Mouse (Mus musculus) stomach, embryonic 16.5 days (tissue): ENCODE measurements at regions not wholly inside any gene's neighbourhood (a gene's known extent, or its start where the extent isn't known, plus 50 kb on each side); places are given as distances from the start of the nearest gene placed in this dataset.

Source experiments
- ATAC-seq: fragments of 200-750 bp; cut with Nextera tagmentation; 2 replicates; pipeline ENCODE4 v1.8.0; 2017; ENCODE audit warnings: moderate number of reproducible peaks, moderate TSS enrichment; ENCODE audit not compliant: insufficient read depth, low FRiP score
- H3K27ac ChIP-seq: fragments of 300-500 bp; sonication (generic); 2 replicates; pipeline ENCODE4 v1.5.1; 2014; ENCODE audit warnings: low read length
- H3K27me3 ChIP-seq: fragments of 300-500 bp; sonication (generic); 2 replicates; pipeline ENCODE4 v1.6.1; 2014; ENCODE audit warnings: low read length, control low read depth, mixed read lengths; ENCODE audit not compliant: control insufficient read depth, insufficient read depth
- H3K36me3 ChIP-seq: fragments of 300-500 bp; sonication (generic); 2 replicates; pipeline ENCODE4 v1.6.1; 2014; ENCODE audit warnings: low read length; ENCODE audit not compliant: control insufficient read depth, insufficient read depth
- H3K4me1 ChIP-seq: fragments of 300-500 bp; sonication (generic); 2 replicates; pipeline ENCODE4 v1.6.1; 2014; ENCODE audit warnings: low read length, control low read depth, mixed read lengths; ENCODE audit not compliant: control insufficient read depth, insufficient read depth
- H3K4me2 ChIP-seq: fragments of 300-500 bp; sonication (generic); 2 replicates; pipeline ENCODE4 v1.6.1; 2014; ENCODE audit warnings: low read depth, low read length, mixed read lengths
- H3K4me3 ChIP-seq: fragments of 300-500 bp; sonication (generic); replicated peaks from 2 replicates; pipeline ENCODE4 v1.5.1; 2014; ENCODE audit warnings: mild to moderate bottlenecking, low read length
- H3K9ac ChIP-seq: fragments of 300-500 bp; sonication (generic); 2 replicates; pipeline ENCODE4 v1.6.1; 2014; ENCODE audit warnings: low read length
- H3K9me3 ChIP-seq: fragments of 300-500 bp; sonication (generic); replicated peaks from 2 replicates; pipeline ENCODE4 v1.6.1; 2016; ENCODE audit warnings: low read length, control low read depth; ENCODE audit not compliant: control insufficient read depth
- WGBS: fragments of 180-500 bp; shearing (Covaris S2); extraction: QIAGEN DNeasy Blood & Tissue Kit; methylation state at CpG from one replicate; pipeline ENCODE4 v1.1.7; 2014; 5-methylcytosine and 5-hydroxymethylcytosine counted together

DNA sequence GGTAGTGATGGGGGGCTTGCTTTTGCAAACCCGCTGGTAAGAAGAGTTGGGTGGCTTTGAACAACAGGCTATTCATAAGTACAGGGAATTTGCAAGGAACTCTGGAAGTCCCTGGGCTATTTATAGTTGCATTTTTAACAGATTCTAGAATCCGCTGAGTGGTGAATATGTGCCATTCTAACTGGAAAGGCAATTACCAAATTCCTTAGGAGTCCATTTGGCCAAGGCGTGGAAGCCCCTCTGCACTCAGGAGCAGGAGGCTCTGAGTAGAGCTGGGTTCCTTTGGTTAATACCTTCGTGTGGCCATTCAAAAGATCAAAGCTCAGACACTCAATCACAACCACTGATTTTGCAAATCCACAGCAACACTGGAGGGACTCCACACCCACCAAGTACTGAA lies 54.0 kb upstream of the Jdp2 start:
- 45% methylated on average over 4 of the region's 4 CpGs for WGBS
- Histone ChIP-seq H3K4me2 (no peak overlapping the region), H3K4me3 (no peak overlapping the region), H3K27me3 (no peaks in the 10 kb centered on the region), H3K27ac (no peak overlapping the region), H3K9me3 (no peaks in the 10 kb centered on the region), H3K36me3 (no peaks in the 10 kb centered on the region), H3K4me1 (peaks cover 18% of the 10 kb centered on the region), H3K9ac (no peak overlapping the region)
- no peak for ATAC-seq

DNA sequence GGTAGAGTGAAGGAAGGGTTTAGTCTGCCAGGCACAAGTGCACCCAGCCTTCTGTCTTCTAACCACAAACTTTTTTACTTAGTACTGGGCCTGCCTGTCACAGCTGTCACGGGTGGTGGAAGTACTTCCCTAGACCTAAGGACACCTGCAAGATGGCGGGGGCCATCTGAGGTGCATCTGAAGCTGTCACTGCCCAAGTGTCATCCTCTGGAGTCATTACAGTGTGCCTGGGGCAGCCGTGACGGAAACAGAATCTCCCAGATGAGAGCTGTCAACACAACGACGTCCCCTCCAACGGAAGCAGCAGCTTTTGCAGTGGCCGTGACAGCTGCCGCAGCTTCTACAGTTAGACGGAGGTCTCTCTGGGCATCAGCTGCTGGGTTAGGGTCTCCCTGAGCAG lies 53.1 kb upstream of the Jdp2 start:
- Histone ChIP-seq H3K27ac (no peak overlapping the region), H3K4me1 (peaks cover 16% of the 10 kb centered on the region), H3K9me3 (no peaks in the 10 kb centered on the region), H3K4me3 (no peak overlapping the region), H3K4me2 (no peak overlapping the region), H3K9ac (0 out of 2 replicates have a peak overlapping the region, but pooled peaks have one; percentile 0), H3K36me3 (no peaks in the 10 kb centered on the region), H3K27me3 (no peaks in the 10 kb centered on the region)
- ATAC-seq = no peak
- WGBS = 54% methylated on average over 10 of the region's 10 CpGs

DNA sequence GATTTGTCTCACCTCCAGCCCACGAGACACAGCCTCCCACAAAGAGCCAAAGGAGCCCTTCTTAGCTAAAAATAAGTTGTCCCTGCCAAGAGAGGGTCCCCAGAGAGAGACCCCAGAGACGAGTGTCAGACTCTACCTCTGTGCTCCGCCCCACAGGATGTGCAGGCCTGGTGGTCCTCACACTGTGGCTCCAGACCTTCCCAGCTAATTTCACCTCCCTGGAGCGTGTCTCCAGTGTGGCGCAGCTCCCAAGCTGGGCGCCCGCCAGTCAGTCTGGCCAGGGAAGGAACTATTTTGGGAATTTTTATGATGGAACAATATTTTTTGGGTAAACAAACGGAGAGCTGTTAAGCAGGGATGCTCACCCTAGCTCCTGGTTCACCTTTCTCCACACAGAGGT lies 50.8 kb upstream of the Jdp2 start:
- peak; percentile 41; the same call in 1 of the 2 replicates for ATAC-seq
- no peak overlapping the region for H3K27ac ChIP-seq
- 51% methylated on average over 8 of the region's 8 CpGs for WGBS

More for the DNA sequence above, 50.8 kb upstream of the Jdp2 start:
- H3K9me3 ChIP-seq = no peaks in the 10 kb centered on the region
- no peak overlapping the region for H3K4me3 ChIP-seq
- no peaks in the 10 kb centered on the region for H3K36me3 ChIP-seq
- no peaks in the 10 kb centered on the region for H3K27me3 ChIP-seq
- peaks cover 6% of the 10 kb centered on the region; the same call in 1 of the 2 replicates for H3K4me1 ChIP-seq
- no peak overlapping the region for H3K9ac ChIP-seq
- no peak overlapping the region for H3K4me2 ChIP-seq
